Mouse (Mus musculus) testis, adult 2 months (tissue): ENCODE results near the gene Lrp8.

ENCODE experiments used
- CTCF ChIP-seq: fragments of 200-500 bp; IDR thresholded peaks from 2 replicates; pipeline ENCODE4 v1.5.1; 2012; ENCODE audit warnings: low read depth, mild to moderate bottlenecking, inconsistent platforms, low read length, moderate library complexity; ENCODE audit not compliant: control insufficient read depth, insufficient read depth, insufficient replicate concordance
- POLR2A ChIP-seq: fragments of 200-500 bp; IDR thresholded peaks from 2 replicates; pipeline ENCODE4 v1.6.1; 2012; ENCODE audit warnings: low read depth, mild to moderate bottlenecking, inconsistent platforms, low read length, moderate library complexity; ENCODE audit not compliant: control insufficient read depth

GRCm38 (mm10) chr4:107807796-107808195 lies 5.7 kb downstream of the Lrp8 start:
- TF ChIP-seq CTCF (no peak), POLR2A (no peak)
